Mouse (Mus musculus): ENCODE measurements around the gene Vmn1r168.
"Not testable (repeated sequence)": the region's sequence is repeated elsewhere in the genome, so short reads cannot be mapped to it uniquely, and the experiment has no call there.

Gene Vmn1r168

DNA sequence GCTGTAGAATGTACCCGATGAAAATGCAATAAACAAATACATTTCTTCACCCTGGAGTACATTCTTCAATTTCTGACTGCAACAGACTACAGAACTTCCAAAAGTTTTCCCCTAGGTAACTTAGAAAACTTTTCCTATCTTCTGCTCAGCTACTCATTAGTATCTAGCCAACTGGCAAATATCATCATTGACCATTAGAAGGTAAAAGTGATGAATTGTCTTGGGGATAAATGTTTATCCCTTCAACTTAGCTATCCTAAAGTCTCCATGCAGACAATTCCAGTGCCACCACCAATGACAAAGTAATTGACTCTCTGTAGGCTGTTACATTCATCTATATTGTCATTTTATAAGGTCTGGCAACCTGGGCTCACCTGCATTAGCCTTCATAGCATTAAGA lies at the start of gene Vmn1r168:
Vmn1r168 (plus strand) TSS at position 301 of the 400 bp plus-strand sequence.
- DNase-seq (ENCODE audit: low read depth, low spot score): not testable (repeated sequence)

DNA sequence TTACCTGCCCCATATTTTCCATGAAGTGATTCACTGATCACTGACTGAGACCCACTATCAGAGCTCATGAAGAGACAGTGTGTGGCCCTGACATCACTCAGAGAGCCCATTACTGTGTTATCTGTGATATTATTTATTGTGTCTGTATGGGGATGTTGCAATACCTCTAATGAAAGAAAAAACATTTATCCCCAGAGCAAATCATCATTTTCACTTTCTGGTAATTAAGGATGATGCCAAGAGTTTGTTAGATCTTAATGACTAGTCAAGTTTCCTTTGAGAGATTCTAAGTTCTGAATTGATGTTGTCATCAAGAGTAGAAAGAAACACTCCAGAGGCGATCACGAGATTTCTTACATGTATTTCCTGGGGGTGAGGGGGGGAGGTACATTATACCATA lies 32.4 kb upstream of the Vmn1r168 start, which contains the start of gene Vmn1r167:
Vmn1r167 (minus strand) TSS at position 101 of the 400 bp plus-strand sequence.
- not testable (repeated sequence) for DNase-seq (ENCODE audit: low read depth, low spot score)

DNA sequence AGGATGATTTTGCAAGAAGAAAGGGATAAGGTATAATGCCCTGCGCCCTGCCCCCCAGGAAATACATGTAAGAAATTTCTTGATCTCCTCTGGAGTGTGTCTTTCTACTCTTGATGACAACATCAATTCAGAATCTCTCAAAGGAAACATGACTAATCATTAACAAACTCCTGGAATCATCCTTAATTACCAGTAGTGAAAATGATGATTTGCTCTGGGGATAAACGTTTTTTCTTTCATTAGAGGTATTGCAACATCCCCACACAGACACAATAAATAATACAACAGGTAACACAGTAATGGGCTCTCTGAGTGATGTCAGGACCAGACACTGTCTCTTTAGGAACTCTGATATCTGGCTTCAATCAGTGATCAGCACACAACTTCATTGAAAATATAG lies 35.7 kb downstream of the Vmn1r168 start, which contains the start of gene Vmn1r169:
Vmn1r169 (plus strand) TSS at position 301 of the 400 bp plus-strand sequence.
- DNase-seq (ENCODE audit: low read depth, low spot score): not testable (repeated sequence)

All from retina, postnatal 7 days (tissue).